Mouse (Mus musculus): ENCODE measurements around the gene Foxn3.

GRCm38 (mm10) chr12:99587338-99587737, 24.0 kb upstream of the Foxn3 start:
- TF ChIP-seq CTCF (IDR thresholded peaks at IDR 0.05; ENCODE audit: borderline replicate concordance, control insufficient read depth, extremely low read depth, insufficient read depth, low read length, poor library complexity): no peak
- TF ChIP-seq POLR2A (IDR thresholded peaks at IDR 0.05; ENCODE audit: control insufficient read depth, extremely low read depth, insufficient read depth, low read length, poor library complexity): no peak

Data from thymus, adult 2 months (tissue).